Mouse (Mus musculus): Measurements from ENCODE around the gene Phactr2.

Phactr2 gene

GRCm38 (mm10) chr10:13448283-13449045 lies 25.7 kb downstream of the Phactr2 start:
- in situ Hi-C loops (cut with MboI, MseI): no loop called here

DNA sequence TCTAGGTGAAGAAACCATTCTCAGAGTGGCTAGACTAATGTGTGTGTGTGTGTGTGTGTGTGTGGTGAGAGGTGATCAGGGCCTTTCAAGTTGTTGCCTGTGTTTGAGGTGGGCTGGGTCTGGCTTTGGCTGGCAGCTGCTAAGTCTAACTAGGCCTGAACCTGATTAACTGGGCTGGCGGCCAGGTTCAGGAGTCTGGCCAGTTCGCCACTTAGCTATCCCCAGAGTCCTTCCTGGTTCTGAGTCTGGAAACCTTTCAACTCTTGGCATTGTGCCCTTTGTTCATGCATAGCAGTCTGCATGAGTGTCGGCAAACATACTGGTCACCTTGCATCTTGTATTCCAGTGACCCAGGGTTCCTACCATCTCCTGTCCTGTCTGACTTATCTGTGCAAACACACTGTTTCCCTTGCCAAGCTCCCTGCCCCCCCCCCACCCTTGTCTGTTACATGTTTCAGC lies 27.4 kb downstream of the Phactr2 start:
- in situ Hi-C loops (cut with MboI, MseI): no loop called here

- in situ Hi-C loops (cut with MboI, MseI): no loop called here
Measured at GRCm38 (mm10) chr10:13444257-13444656, 30.0 kb downstream of the Phactr2 start.

DNA sequence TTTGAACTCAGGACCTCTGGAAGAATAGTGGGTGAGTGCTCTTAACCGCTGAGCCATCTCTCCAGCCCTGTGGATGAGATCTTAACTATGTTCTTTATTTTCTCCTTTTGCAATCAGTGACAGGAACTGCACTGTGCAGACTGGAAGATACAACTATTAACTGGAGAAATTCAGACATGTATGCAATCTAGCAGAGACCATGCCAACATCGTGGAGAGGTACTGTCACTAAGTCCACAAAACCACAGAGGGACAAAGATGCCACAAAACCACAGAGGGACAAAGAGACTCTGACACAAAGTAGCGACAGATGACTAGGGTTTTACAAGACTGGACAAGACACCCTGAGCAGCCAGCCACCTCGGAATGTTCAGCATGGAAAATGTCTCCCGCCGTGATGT lies 30.6 kb downstream of the Phactr2 start:
- in situ Hi-C loops (cut with MboI, MseI): no loop called here

GRCm38 (mm10) chr10:13440292-13440691 lies 33.9 kb downstream of the Phactr2 start:
- in situ Hi-C loops (cut with MboI, MseI): no loop called here

DNA sequence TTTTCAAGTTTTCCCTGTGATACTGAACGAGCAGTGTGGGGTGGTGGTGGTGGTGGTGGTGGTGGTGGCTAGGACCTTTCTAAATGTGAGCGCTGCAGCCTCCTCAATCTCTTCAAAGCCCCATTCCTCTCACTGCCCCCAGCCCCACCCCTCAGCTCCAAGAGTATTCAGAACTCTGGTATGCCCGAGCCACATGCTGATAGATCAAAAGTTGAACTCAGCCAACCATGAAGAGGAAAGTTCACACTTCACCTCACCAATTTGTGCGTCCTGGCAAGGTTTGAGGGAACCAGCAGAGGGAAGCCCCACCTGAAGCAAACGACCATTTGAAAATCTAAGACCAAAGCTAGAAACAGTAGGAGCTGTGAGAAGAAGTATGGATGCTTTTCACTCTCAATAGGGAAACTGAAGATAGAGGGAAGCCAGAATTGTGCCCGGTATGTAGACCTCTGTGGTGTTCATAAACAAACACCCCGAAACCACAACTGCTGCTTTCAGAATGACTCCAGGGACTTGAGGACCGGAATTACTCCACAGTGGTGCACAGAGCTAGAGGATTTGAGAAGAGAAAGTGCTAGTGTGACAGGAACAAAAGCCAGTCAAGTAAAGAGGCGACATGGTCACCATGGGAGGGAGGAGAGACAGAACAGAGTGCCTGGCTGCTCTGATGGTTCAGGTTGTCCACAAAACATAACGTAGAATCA lies 35.9 kb downstream of the Phactr2 start:
- in situ Hi-C loops (cut with MboI, MseI): loop anchor here (5.0 kb wide), 2 partner anchors 351 to 416 kb away; no protein-coding TSS in a partner anchor

- in situ Hi-C loops (cut with MboI, MseI): loop anchor here (5.0 kb wide), 2 partner anchors 350 to 415 kb away; no protein-coding TSS in a partner anchor
Measured at GRCm38 (mm10) chr10:13437011-13437410, 37.2 kb downstream of the Phactr2 start.

DNA sequence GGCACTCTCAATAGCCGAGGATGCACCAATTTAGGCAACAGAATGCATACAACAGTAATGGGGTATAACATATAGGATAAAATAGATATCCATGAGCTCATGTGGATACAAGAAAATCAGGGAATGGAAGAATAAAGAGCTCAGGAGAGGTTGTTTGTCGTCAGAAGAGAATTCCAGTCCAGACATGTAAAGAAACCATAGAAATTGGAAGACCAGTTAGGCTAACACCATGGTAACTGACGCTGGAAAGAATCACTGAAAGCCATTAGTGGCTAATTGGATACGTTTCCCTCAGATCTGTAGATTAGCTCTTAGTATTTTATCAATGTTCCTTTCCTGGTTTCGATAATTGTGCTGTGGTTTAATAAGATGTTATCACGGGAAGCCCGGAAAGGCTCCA lies 41.2 kb downstream of the Phactr2 start:
- in situ Hi-C loops (cut with MboI, MseI): no loop called here

GRCm38 (mm10) chr10:13431641-13432540 lies 42.3 kb downstream of the Phactr2 start:
- in situ Hi-C loops (cut with MboI, MseI): no loop called here

GRCm38 (mm10) chr10:13429766-13430165 lies 44.4 kb downstream of the Phactr2 start:
- in situ Hi-C loops (cut with MboI, MseI): no loop called here

- in situ Hi-C loops (cut with MboI, MseI): no loop called here
Measured at GRCm38 (mm10) chr10:13429240-13429639, 45.0 kb downstream of the Phactr2 start.

GRCm38 (mm10) chr10:13428536-13428935 lies 45.7 kb downstream of the Phactr2 start:
- in situ Hi-C loops (cut with MboI, MseI): no loop called here

DNA sequence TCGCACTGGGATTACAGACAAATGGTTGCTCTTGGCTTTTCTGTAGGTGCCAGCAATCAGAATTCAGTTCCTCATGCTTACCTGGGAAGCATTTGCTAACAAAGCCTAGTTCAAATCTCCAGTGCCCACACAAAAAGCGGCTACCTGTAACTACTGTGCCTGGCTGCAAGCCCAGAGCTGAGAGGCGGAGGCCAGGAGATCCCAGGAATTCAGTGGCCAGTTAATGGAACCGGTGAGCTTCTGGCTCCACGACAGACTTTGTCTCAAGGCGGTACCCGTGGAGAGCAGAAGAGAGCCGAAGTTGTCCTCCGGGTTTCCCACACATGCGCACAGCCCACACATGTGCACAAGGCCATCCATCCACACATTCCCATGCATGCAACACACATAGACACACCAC lies 46.6 kb downstream of the Phactr2 start:
- in situ Hi-C loops (cut with MboI, MseI): no loop called here

GRCm38 (mm10) chr10:13425198-13425597 lies 49.0 kb downstream of the Phactr2 start:
- in situ Hi-C loops (cut with MboI, MseI): no loop called here

- in situ Hi-C loops (cut with MboI, MseI): no loop called here
Measured at GRCm38 (mm10) chr10:13424508-13424907, 49.7 kb downstream of the Phactr2 start.

DNA sequence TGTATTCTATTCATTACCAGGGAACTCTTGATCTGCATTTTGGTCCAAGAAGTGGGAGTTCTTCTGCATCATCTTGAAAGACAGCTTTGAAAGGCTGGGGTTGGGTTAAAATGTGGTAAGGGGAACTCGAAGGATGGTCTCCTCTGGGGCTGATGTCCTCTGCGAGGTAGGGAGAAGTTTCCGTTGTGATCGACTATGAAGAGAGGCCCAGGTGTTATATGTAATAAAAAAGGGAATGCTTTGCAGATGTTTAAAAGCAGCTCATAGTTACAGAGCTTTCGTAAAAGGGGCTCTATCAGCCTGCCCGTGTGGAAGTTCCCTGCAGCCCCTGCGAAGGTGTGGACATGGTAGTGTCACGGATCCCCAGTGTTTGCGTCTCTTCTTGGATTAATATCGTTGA lies 50.2 kb downstream of the Phactr2 start:
- in situ Hi-C loops (cut with MboI, MseI): no loop called here

GRCm38 (mm10) chr10:13422121-13422520 lies 52.1 kb downstream of the Phactr2 start:
- in situ Hi-C loops (cut with MboI, MseI): no loop called here

- in situ Hi-C loops (cut with MboI, MseI): no loop called here
Measured at GRCm38 (mm10) chr10:13419246-13419645, 55.0 kb downstream of the Phactr2 start.

DNA sequence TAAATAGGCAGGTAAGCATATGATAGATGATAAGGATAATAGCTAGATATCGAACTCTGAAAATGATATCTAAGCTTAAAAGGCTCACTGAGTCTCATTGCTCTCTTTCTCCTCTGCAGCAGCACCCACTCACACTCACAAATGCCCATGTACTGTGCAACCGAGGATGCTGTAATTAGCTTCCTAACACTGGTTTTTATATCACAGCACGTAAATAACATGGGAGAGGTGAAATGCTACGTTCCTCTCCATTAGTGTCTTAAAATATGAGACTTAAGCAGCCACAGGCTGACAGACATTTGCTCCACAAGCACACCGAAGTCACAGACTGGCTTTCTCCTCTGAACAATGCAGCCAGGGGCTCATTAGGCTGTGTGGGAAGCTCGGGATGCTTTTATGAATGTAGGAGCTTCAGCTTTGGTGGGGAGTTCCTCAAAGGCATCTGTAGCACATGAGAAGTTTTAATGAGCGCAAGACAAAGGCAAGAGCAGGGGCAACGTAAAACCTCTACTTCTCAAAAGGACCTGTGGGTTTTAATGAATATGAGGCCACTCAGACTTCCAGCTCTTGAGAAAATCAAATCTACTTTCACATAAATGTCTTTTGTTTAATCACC lies 58.6 kb downstream of the Phactr2 start:
- in situ Hi-C loops (cut with MboI, MseI): no loop called here

GRCm38 (mm10) chr10:13412202-13412923 lies 61.8 kb downstream of the Phactr2 start:
- in situ Hi-C loops (cut with MboI, MseI): no loop called here

DNA sequence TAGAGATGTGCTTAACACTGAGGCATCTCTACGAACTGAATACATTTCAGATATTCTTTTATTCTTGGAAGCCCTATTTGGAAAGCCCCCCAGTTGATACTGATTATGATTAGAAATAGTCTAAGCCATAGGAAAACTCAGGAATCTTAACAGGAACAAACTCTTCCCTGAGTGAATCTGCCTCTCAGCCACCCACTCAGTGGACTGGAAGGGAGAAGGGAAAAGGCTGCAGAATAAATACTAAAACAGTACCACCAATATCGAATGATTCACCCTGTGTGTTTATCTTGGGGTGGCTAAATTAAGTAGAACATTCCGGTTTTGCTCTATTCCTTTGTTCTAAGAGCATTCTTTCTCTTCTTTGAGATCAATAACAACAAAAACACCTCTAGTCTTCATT lies 63.2 kb downstream of the Phactr2 start:
- in situ Hi-C loops (cut with MboI, MseI): no loop called here

Measured in T-helper 1 cell (primary cell).